Mouse (Mus musculus): ENCODE data around the gene Gm20388. TPM values are rescaled to one million over a fixed set of nuclear protein-coding genes. Genes with fewer than 3 reads are reported as not detected.
A peak's percentile ranks its signal among the peaks of the same experiment; 100 is the strongest.

Gene Gm20388
- polyA plus RNA-seq, 1 experiment from 2014 or later, result not detected

GRCm38 (mm10) chr8:123406786-123407185, 3496.1 kb downstream of the Gm20388 start, which contains the start of gene Mc1r:
Gene Mc1r (plus strand): TSS chr8:123407107.
- DNase-seq (ENCODE audit: low spot score) (peak; percentile 67), ATAC-seq (ENCODE audit: low FRiP score, low TSS enrichment) (no peak)
- Histone ChIP-seq H3K4me3 (ENCODE audit: low read depth, low read length) (no peak within 1 kb of the TSS), H3K9me3 (ENCODE audit: control insufficient read depth, low read length) (no peaks in the 10 kb centered on the region), H3K27me3 (ENCODE audit: control insufficient read depth, insufficient read depth, low read length) (peaks cover 14% of the 10 kb centered on the region), H3K4me2 (replicated peaks; ENCODE audit: low read depth) (no peak within 1 kb of the TSS), H3K36me3 (ENCODE audit: control insufficient read depth, insufficient read depth, low read length) (peaks cover 3% of the 10 kb centered on the region; the same call in 1 of the 2 replicates), H3K4me1 (replicated peaks; ENCODE audit: control insufficient read depth, insufficient read depth) (no peaks in the 10 kb centered on the region), H3K9ac (ENCODE audit: low read length) (no peak within 1 kb of the TSS), H3K27ac (replicated peaks) (no peak within 1 kb of the TSS)
- 14% methylated on average over 4 of the region's 4 CpGs for WGBS
- TF ChIP-seq EP300 (optimal IDR thresholded peaks at IDR 0.05) (no peak), CTCF (IDR thresholded peaks at IDR 0.05; ENCODE audit: low read depth) (peak; percentile 83)

DNA sequence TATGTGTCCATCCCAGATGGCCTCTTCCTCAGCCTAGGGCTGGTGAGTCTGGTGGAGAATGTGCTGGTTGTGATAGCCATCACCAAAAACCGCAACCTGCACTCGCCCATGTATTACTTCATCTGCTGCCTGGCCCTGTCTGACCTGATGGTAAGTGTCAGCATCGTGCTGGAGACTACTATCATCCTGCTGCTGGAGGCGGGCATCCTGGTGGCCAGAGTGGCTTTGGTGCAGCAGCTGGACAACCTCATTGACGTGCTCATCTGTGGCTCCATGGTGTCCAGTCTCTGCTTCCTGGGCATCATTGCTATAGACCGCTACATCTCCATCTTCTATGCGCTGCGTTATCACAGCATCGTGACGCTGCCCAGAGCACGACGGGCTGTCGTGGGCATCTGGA, 3497.0 kb downstream of the Gm20388 start:
- Histone ChIP-seq H3K36me3 (ENCODE audit: control insufficient read depth, insufficient read depth, low read length) (0 out of 2 replicates have a peak, but pooled peaks cover 3% of the 10 kb centered on the region), H3K4me3 (ENCODE audit: low read depth, low read length) (no peak overlapping the region), H3K27me3 (ENCODE audit: control insufficient read depth, insufficient read depth, low read length) (peaks cover 18% of the 10 kb centered on the region), H3K27ac (replicated peaks) (no peak overlapping the region), H3K9me3 (ENCODE audit: control insufficient read depth, low read length) (no peaks in the 10 kb centered on the region), H3K4me2 (replicated peaks; ENCODE audit: low read depth) (no peak overlapping the region), H3K4me1 (replicated peaks; ENCODE audit: control insufficient read depth, insufficient read depth) (no peaks in the 10 kb centered on the region), H3K9ac (ENCODE audit: low read length) (no peak overlapping the region)
- TF ChIP-seq EP300 (optimal IDR thresholded peaks at IDR 0.05) (no peak), CTCF (IDR thresholded peaks at IDR 0.05; ENCODE audit: low read depth) (no peak)
- WGBS, result 87% methylated on average over 13 of the region's 13 CpGs
- no peak for DNase-seq (ENCODE audit: low spot score)
- ATAC-seq (ENCODE audit: low FRiP score, low TSS enrichment), result no peak

DNA sequence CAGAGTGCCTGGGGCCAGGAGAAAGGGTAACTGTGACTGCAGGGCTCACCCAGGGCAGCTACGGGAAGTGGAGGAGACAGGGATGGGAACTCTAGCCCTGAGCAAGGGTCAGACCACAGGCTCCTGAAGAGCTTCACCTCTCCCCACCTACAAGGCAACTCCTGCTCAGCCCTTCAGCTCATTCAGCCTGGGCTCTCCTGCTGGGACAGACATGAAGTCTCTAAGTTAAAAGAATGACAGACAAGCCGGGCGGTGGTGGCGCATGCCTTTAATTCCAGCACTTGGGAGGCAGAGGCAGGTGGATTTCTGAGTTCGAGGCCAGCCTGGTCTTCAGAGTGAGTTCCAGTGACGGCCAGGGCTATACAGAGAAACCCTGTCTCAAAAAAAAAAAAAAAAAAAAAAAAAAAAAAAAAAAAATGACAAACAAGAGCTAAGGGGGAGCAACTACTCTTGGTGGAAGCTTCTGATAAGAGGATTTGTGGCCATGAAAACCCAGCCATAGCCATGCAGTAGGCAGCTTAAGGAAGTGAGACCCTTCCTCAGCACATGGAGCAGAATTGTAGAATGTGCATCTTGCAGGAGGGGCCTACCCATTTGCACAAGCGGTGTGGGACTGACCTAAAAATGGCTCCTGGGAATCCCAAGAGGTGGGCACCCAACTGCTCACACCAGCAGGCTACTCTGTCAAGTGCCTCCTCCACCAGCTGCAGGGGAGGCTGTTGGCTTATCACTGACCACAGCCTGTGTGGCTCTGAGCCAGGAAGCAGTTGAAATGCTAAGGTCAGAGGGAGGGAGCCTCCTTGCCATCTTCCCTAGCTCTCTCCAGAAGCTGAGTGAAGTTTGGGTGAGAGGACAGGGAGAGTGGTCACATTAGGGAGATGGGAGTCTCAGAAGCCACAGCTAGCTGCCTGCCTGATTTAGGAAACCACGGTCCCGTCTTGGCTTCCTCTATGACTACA, 3498.2 kb downstream of the Gm20388 start:
- ATAC-seq (ENCODE audit: low FRiP score, low TSS enrichment) (no peak), DNase-seq (ENCODE audit: low spot score) (no peak)
- H3K9ac ChIP-seq (ENCODE audit: low read length), result no peak overlapping the region
- no peak overlapping the region for H3K27ac ChIP-seq (replicated peaks)
- H3K36me3 ChIP-seq (ENCODE audit: control insufficient read depth, insufficient read depth, low read length), result no peaks in the 10 kb centered on the region
- TF ChIP-seq CTCF (IDR thresholded peaks at IDR 0.05; ENCODE audit: low read depth) (no peak), EP300 (optimal IDR thresholded peaks at IDR 0.05) (no peak)
- no peak overlapping the region for H3K4me2 ChIP-seq (replicated peaks; ENCODE audit: low read depth)
- WGBS, result 67% methylated on average over 9 of the region's 9 CpGs
- H3K4me3 ChIP-seq (ENCODE audit: low read depth, low read length), result no peak overlapping the region
- H3K27me3 ChIP-seq (ENCODE audit: control insufficient read depth, insufficient read depth, low read length), result peaks cover 18% of the 10 kb centered on the region
- no peaks in the 10 kb centered on the region for H3K4me1 ChIP-seq (replicated peaks; ENCODE audit: control insufficient read depth, insufficient read depth)
- no peaks in the 10 kb centered on the region for H3K9me3 ChIP-seq (ENCODE audit: control insufficient read depth, low read length)

- DNase-seq (ENCODE audit: low spot score), result peak; percentile 58
- no peak overlapping the region for H3K9ac ChIP-seq (ENCODE audit: low read length)
Observed at GRCm38 (mm10) chr8:123410049-123410587, 3499.5 kb downstream of the Gm20388 start.

GRCm38 (mm10) chr8:123410788-123411187, 3500.1 kb downstream of the Gm20388 start:
- 14% methylated on average over 11 of the region's 11 CpGs for WGBS
- TF ChIP-seq CTCF (IDR thresholded peaks at IDR 0.05; ENCODE audit: low read depth) (no peak), EP300 (optimal IDR thresholded peaks at IDR 0.05) (no peak)

More at GRCm38 (mm10) chr8:123410049-123410587, 3499.5 kb downstream of the Gm20388 start:
- 0 out of 2 replicates have a peak, but pooled peaks have one; percentile 27 for ATAC-seq (ENCODE audit: low FRiP score, low TSS enrichment)
- no peaks in the 10 kb centered on the region for H3K4me1 ChIP-seq (replicated peaks; ENCODE audit: control insufficient read depth, insufficient read depth)
- peaks cover 18% of the 10 kb centered on the region for H3K27me3 ChIP-seq (ENCODE audit: control insufficient read depth, insufficient read depth, low read length)
- no peak overlapping the region for H3K4me3 ChIP-seq (ENCODE audit: low read depth, low read length)
- WGBS, result 62% methylated on average over 8 of the region's 8 CpGs
- H3K9me3 ChIP-seq (ENCODE audit: control insufficient read depth, low read length), result no peaks in the 10 kb centered on the region
- no peak for TF ChIP-seq CTCF (IDR thresholded peaks at IDR 0.05; ENCODE audit: low read depth)
- H3K4me2 ChIP-seq (replicated peaks; ENCODE audit: low read depth), result no peak overlapping the region
- H3K36me3 ChIP-seq (ENCODE audit: control insufficient read depth, insufficient read depth, low read length), result no peaks in the 10 kb centered on the region
- H3K27ac ChIP-seq (replicated peaks), result no peak overlapping the region

More at GRCm38 (mm10) chr8:123410788-123411187, 3500.1 kb downstream of the Gm20388 start:
- Histone ChIP-seq H3K4me2 (replicated peaks; ENCODE audit: low read depth) (peak overlapping the region; percentile 40), H3K9ac (ENCODE audit: low read length) (no peak overlapping the region), H3K4me3 (ENCODE audit: low read depth, low read length) (peak overlapping the region; percentile 21; the same call in 1 of the 2 replicates), H3K4me1 (replicated peaks; ENCODE audit: control insufficient read depth, insufficient read depth) (no peaks in the 10 kb centered on the region), H3K27ac (replicated peaks) (no peak overlapping the region), H3K27me3 (ENCODE audit: control insufficient read depth, insufficient read depth, low read length) (peaks cover 18% of the 10 kb centered on the region), H3K9me3 (ENCODE audit: control insufficient read depth, low read length) (no peaks in the 10 kb centered on the region), H3K36me3 (ENCODE audit: control insufficient read depth, insufficient read depth, low read length) (no peaks in the 10 kb centered on the region)
- ATAC-seq (ENCODE audit: low FRiP score, low TSS enrichment) (no peak), DNase-seq (ENCODE audit: low spot score) (no peak)
